Mouse (Mus musculus) olfactory bulb, adult 2 months (tissue): ENCODE results near the gene Lta.

Experiments used
- CTCF ChIP-seq: fragments of 200-500 bp; IDR thresholded peaks from 2 replicates; pipeline ENCODE4 v1.5.1; 2012; ENCODE audit warnings: low read depth, mild to moderate bottlenecking, low read length, moderate library complexity; ENCODE audit not compliant: insufficient read depth
- POLR2A ChIP-seq: fragments of 200-500 bp; IDR thresholded peaks from 2 replicates; pipeline ENCODE4 v1.6.1; 2012; ENCODE audit warnings: mild to moderate bottlenecking, low read depth, low read length, moderate library complexity; ENCODE audit not compliant: insufficient read depth

- no peak for TF ChIP-seq CTCF
- no peak for TF ChIP-seq POLR2A
These were observed 50.5 kb downstream of the Lta start for GRCm38 (mm10) chr17:35154616-35155015.
